Mouse (Mus musculus) brain, embryonic 18.5 days (tissue): ENCODE results near the gene Gm20388.

Source experiments
- DNase-seq: peaks from one replicate; pipeline ENCODE4 v3.0.0-alpha.2; 2012; ENCODE audit warnings: low read depth, low spot score

The Gm20388 gene

DNA sequence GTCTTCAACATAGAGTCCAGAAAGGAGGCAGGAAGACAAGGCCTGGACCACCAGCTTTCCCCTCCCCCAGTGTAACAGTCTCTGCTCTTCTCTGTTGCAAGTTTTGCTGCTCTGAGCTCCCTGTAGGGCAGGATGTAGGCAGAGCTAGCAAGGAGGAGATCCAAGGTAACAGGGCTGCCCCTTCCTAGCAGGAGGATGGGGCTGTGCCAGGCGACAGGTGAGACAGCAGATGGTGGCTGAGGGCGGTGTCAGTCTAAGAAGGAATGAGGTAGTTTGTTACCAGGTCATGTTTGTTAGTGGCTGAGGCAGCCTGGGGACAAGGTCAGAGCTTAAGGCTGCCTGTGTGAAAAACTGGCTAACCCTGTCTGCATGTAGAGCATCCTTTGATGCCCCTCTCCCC lies 1789.3 kb downstream of the Gm20388 start:
- no peak for DNase-seq

DNA sequence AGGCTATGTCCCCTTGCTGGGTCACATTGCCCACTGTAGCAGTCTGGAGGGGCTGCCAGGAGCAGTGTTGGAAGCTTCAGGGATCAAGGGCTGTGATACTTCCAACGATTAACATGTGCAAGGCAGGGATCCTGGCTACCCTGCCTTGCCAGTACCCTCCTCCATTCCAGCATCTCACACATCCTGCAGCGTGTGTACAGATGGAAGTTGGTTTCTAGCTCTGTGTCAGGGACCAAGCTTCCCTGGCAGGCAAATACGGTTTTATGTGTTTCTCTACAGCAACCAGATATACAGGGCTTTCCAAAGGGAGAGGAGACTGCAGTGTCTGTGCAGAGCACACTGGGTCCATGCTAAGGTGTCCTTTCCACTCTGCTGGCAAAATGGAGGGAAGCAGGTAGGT lies 1794.5 kb downstream of the Gm20388 start:
- DNase-seq, result no peak

DNA sequence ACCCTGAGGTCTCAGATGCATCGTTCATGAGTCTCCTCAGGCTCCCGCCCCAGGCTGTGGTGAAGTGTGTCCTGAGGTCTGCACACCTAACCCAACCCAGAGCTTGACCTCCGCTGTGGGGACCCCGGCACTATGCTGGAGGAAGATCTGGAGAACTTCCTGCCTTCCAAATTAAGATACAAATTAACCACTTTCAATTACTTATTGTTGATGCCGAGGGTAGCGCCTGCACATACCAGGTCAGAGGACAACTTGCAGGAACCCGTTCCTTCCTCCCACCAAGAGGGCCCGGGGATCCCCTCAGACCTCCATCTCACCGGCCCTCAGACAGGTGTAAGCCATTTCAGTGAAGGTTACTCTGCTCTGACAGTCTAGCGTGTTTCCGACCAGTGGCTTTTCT lies 1796.3 kb downstream of the Gm20388 start:
- DNase-seq, result no peak

DNA sequence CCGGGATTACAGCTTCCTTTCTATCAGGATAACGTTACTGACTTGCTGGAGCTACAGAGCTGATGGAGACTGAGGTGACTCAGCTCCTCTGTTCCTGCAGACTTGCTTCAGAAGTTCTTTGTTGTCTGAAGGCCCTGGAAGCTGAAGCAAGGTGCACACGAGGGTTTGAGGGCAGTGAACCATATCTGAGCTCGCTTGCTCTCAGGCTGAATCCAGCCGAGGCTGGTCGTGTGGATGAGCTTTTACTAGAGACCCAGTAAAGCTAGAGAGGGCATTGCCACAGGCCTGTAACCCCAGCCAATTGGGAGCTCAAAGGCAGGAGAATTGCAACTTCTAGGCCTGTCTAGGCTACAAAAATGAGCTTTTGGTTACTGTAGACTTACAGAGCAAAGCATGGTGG lies 1797.8 kb downstream of the Gm20388 start:
- no peak for DNase-seq

DNA sequence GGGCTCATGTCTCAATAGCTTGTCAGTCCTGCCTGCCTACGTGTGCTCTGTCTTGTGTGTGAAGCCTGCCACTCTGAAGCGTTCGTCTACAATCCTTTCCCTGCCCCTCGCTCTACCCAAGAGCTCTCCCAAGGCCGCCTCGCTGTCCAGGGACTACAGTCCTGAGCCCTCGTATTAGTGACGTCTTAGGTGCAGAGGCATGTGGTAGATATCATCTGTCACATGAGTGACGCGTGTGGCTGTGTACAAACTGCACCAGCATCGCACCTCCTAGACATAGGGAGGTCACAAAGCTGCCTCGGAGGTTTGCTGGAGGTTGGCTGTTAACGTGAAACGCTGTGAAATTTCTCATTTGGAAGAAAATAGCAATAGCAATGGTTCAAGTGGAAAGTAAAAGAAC lies 1806.9 kb downstream of the Gm20388 start:
- no peak for DNase-seq

DNA sequence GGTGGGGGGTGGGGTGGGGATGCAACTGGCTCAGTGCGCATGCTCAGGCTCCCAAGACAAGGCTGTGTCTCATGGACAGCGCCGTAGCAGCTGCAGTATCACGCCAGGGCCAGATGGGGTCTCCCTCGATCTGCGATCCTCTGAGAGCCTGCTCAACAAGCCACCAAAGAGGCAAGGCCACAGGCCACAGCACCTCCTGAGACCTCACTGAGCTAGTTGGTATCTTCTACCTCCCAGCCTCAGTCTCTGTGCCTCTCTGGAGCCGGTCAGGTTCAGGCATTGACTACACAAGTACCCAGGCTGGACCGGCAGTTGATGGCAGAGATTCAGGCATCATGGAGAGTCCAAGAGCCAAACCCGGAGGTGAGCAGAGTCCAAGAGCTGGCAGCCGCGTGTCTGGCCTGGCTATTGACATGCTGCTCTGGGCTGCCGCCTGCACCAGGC lies 1807.4 kb downstream of the Gm20388 start:
- DNase-seq, result peak; percentile 84

DNA sequence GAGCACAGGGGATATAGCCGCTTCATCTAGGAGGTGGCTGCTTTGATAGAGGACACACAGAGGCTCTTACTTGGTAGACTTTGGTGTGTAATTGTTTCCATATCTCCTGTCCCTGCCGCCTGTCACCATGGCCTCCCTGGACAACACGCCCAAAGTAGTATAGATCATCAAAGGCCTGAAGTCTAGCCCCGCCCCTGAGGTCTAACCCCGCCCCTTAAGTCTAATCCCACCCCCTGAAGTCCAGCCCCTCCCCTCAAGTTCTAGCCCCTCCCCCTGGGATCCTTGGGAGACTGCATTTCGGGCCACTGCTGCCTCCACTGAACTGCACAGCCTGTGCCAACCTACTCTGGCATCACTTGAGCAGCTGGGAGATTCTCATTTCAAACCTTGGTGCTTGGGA lies 1808.3 kb downstream of the Gm20388 start:
- no peak for DNase-seq

DNA sequence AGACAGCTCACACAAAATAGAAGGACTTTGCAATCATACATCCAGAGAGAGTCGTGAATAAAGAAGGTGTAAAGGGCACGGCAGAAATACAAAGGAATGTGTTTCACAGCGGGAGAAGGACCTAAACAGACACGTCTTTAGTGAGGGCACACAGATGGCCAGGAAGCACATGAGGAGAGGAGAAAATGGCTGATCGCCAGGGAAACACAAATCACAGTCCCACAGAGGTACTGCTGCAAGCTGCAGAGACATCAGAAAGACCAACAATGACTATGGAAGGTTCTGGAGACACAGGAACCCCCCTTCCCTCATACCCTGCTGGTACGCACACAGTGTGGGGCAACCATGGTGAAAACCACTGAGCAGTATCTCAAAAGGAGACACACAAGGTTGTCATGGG lies 1810.4 kb downstream of the Gm20388 start:
- no peak for DNase-seq

DNA sequence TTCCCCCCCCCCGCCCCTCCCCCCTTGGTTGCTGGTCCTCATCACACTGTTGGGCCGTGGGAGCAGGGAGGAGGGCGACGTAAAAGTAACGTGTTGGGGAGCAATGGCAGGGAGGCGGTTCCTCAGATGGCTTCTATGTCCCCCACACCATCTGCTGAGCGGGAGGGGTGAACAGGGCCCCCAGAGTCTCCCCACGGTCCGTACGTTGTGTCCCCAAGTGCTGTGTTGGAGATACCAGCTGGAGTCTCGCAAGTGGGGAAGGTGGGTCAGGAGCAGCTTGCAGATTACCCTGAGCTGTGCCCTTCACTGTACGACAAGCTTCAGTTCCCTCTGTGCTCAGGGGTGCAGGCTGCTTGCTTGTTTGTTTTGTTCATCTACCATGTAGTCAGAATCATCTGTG lies 1813.2 kb downstream of the Gm20388 start:
- DNase-seq, result no peak

DNA sequence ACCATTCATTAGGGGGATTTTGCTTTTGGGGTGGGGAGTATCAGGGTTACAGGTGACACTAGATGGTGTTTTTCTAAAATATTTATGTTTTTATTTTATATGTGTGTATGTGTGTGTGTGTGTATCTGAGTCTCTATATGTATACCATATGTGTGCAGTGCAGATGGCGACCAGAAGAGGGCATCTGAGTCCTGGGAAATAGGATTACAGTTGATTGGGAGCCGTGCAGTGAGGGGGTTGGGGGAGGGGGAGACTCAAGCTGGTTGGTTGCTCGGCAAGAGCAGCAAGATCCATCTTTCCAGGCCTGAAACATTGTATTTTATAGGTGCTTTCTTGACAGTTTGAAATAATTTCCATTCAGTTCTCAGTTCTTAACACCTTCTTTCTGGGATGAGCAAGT lies 1816.5 kb downstream of the Gm20388 start:
- no peak for DNase-seq

DNA sequence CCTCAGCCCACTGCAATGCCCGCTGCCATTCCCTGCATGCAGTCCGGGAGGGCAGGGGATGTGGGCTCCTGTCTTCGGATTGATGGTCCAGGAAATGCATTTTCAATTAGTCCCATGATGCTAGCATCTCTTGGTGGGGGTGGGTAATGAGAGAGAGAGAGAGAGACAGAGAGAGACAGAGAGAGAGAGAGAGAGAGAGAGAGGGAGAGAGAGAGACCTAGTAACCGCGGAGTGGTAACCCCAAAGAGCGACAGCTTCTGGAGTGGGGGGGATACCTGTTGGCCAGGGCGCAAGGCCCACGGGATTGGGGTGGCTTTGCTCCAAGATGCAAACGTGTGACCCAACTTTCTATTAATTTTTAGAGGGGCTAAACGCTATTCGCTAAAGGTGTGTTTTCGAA lies 1818.7 kb downstream of the Gm20388 start, which contains the start of gene Jph3:
Jph3 (plus strand) TSS at position 301 of the 400 bp plus-strand sequence.
- DNase-seq, result no peak

DNA sequence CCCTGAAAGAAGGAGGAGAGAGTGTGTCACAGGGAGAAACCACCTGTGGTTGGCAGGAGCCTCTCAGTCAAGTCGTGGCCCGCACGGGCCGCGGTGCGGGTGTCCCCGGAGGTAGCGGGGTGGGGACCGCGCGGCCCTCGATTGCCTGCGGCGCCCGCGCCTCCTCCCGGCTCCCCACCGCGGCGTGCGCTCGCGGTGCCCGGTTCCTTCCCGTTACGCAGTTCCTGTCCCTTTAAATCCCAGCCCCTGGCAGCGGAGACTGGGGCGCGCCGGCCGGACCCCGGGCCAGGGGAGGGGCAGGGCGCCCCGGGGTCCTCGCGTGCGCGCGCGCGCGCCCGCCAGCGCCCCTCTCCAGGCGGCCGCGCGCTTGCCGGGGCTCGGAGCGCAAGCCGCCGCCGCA lies 1819.1 kb downstream of the Gm20388 start:
- no peak for DNase-seq

DNA sequence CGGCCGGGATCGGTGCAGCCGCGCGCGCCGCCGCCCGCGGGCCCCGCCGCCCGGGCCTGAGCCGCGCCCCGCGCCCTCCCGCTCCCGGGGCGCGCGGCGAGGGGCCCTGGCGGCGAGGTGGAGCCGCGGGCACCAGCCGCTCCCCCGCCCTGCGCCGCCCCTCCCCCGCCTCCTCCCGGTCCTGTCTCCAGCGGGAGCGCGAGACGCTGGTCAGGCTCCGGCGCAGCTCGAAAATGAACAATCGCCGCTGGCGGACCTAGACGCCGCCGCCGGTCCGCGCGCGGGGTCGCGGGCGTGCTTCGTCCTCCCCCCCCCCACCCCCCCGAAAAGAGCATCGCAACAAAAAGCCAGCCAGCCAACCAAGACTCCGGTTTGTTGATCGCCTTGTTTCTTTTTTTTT lies 1819.5 kb downstream of the Gm20388 start:
- no peak for DNase-seq

DNA sequence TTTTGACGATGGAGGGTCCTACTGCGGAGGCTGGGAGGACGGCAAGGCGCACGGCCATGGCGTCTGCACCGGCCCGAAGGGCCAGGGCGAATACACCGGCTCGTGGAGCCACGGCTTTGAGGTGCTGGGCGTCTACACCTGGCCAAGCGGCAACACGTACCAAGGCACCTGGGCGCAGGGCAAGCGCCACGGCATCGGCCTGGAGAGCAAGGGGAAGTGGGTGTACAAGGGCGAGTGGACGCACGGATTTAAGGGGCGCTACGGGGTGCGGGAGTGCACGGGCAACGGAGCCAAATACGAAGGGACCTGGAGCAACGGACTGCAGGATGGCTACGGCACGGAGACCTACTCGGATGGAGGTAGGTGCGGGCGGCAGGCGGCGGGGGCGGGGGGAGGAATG lies 1820.0 kb downstream of the Gm20388 start:
- no peak for DNase-seq

DNA sequence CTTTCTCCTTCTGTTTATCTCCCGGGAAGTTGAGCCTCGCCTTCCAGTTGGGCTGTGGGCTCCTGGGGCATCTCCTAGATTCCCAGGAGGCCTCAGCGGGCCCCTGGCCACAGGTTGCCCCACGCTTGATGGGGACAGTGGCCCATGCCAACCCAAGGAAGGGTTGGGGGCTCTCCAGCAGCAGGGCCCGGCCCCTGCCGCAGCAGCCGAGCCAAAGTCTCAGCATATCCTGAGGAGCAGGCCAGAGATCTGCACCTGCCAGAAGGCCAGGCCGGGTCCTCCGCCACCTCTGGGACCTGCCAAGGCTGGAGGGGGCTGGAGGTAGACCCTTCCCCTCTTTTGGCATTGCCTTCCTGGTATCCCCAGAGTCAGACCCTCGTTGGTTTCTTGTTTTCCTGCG lies 1820.4 kb downstream of the Gm20388 start:
- DNase-seq, result no peak

DNA sequence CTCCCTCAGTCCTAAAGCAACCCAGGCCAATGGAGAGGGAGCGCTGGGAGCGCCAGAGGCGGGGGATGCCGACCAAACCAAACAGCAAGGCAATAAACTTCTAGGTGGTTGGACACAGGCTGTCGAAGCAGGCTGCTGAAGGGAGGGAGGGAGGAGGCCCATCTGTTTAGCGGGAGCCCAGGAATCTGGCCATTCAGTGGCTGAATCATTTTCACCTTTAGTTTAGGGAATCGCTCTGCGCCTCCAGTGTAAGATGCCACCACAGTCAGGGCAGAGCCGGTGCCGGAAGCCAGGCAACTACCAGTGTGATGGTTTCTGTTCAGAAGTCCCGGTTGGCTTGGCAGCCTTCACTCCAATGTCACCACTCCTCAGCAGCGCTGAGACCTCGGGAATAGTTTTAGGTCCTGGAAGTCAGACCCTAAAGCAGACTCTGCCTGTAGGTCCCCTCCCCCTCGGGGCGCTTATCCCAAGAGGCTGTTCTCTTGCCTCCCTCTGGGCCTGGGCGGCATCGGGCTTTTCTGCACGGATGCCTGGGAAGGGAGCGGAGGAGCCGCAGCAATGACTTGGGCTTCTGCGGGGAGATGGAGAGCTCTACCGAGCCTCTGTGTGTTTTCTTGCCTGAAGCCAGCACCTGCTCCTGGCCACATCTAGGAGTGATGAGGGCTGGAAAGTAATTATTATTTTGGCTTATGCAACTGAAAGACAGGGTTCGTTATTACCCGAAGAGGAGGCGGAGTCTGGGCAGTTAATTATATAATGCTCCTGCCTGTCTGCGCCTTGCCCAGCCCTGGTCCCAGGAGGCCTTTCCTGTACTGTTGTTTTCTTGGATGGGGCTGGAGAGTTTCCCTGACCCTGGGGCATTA lies 1821.1 kb downstream of the Gm20388 start:
- no peak for DNase-seq

DNA sequence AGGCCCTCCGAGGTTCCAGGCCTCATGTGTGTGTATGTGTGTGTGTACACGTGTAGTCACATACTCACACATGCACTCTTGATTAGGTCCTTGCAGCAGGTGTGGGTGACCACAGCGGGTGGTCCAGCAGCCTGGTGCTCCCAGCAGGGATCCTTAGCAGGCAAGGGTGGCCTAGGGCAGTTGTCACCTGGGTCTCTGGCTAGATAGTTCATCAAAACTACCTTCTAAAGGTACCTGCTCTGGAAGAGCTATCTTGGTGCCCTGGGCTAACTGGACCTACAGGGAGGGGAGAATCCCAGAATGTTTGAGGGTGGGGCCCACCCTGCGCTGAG lies 1821.7 kb downstream of the Gm20388 start:
- no peak for DNase-seq

DNA sequence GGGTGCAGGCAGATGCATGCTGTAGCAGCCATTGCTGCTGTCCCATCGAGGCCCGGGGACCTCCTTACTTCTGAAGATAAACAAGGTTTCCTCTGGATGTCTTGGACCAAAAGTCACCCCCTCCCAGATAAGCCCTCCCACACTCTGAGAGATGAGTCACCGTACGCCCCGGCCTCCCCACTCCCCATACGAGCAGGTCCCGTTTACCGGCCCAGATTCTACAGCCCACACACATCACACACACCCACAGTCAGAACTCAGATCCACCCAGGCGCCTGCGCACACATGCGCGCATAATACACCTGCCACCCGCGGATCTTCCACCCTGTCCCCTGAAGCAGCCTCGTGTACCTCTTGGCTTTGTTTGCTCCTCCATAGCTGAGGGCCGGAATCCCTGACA lies 1823.6 kb downstream of the Gm20388 start:
- DNase-seq, result no peak

DNA sequence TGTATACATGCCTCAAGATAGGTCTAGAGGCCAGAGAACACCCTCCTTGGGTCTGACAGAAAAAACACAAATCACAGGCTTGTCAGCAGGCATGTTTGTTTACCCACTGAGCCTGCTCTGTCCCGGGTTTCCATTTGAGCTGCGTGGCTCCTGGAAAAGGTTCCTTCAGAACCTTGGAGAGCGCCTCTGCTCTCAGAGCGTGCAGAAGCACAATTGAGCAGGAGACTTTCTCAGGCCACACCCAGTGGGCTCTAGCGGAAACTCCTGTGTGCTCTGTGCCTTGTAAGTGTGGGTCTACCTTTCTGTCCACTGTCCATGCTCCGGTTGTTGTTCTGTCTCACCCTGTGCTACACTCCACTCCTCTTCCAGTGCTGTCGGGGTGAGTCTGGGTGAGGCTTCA lies 1825.6 kb downstream of the Gm20388 start:
- DNase-seq, result no peak

DNA sequence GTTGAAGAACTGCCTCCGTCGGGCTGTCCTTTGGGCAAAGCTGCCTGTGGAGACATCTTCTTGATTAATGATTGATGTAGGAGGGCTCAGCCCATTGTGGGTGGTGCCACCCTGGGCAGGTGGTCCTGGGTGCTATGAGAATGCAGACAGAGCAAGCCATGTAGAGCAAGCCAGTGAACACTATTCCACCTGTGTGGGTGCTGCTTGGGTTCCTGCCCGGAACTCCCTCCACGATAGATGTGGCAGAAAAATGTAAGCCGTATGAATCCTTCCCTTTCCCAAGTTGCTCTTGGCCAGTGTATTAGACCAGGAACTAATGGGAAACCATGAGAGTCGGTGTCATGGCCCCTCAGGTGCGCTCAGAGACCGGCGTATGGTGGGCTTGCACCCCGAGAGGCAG lies 1830.1 kb downstream of the Gm20388 start:
- no peak for DNase-seq

DNA sequence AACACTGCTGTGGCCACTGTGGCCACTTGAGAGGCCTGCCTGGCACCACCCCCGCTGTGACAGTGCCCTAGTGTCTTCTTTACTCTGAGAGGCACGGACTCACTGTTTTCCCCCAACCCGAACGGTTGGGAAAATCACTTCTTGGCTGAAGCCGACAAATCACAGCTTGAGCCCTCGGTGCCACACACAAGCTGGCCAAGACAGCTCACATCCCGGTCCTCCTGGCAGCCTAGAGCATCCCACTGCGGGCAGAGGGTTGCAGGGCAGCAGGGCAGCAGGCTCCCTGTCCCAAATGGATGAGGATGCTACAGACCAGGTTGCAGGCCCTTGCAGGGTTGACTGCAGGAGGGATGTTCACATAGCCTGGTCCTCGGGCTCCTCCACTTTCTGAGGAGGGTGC lies 1838.9 kb downstream of the Gm20388 start:
- DNase-seq, result no peak

DNA sequence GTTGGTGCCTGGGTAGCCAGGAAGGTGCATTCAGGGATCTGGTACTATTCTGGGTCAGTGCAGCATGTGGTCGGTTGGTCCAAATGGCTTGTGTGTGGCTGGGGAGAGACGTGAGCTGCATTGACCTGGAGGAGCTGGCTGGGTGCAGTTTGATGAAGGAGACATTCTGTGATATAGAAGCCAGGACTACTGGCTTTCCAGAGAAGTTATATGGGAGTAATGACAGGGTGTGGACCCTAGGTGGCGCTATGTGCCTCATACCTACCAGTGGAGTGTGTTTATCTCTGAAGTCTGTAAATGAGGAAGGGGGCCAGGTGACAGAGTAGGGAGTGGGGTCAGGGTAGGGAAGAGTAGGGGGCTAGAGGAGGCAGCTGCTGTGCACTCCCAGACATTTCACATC lies 1839.9 kb downstream of the Gm20388 start:
- no peak for DNase-seq

DNA sequence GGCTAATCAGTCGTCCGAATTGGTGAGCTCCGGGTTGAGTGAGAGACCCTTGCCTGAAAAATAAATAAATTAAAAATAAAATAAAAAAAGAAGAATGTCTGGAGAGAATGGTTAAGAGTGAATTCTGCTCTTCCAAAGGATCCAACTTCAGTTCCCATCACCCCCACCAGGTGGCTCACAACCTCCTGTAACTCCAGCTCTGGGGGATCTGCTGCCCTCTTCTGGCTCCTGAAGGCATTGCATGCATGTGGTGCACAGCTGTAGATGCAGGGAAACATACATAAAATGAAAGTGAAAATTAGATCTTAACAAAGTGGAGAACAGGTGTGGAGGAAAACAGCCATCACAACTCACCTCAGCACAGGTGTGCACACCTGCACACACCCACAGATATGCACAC lies 1840.8 kb downstream of the Gm20388 start:
- no peak for DNase-seq

DNA sequence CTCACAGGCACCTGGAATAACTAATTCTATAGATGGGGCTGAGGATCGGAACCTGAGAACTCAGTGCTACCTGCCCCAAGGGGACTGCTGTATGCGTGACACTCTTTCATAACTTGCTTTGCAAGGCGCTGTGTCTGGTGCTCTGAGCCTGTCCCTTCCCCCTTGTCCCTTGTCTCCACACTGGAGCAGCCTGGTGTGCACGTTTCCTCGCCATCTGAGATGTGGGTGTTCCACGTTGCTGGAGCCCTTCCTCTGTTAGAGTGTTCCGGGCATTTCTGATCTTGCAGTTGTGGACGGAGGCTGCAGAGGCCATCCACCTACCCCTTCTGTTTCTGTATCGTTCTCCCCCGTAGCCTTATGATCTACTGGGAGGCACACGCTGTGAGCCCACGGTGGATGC lies 1847.8 kb downstream of the Gm20388 start:
- no peak for DNase-seq
